Mouse (Mus musculus) regulatory T cell (primary cell): Measurements from ENCODE around the gene Exosc8.
"Not testable (repeated sequence)": the region's sequence is repeated elsewhere in the genome, so short reads cannot be mapped to it uniquely, and the experiment has no call there.

Source experiments
- in situ Hi-C: fragments of 300-600 bp; cut with MboI, MseI; formaldehyde crosslinking; loops from one replicate; pipeline ENCODE4 v1.15.1; 2025; ENCODE audit warnings: high pct_unique_total_duplicates

Exosc8 gene

DNA sequence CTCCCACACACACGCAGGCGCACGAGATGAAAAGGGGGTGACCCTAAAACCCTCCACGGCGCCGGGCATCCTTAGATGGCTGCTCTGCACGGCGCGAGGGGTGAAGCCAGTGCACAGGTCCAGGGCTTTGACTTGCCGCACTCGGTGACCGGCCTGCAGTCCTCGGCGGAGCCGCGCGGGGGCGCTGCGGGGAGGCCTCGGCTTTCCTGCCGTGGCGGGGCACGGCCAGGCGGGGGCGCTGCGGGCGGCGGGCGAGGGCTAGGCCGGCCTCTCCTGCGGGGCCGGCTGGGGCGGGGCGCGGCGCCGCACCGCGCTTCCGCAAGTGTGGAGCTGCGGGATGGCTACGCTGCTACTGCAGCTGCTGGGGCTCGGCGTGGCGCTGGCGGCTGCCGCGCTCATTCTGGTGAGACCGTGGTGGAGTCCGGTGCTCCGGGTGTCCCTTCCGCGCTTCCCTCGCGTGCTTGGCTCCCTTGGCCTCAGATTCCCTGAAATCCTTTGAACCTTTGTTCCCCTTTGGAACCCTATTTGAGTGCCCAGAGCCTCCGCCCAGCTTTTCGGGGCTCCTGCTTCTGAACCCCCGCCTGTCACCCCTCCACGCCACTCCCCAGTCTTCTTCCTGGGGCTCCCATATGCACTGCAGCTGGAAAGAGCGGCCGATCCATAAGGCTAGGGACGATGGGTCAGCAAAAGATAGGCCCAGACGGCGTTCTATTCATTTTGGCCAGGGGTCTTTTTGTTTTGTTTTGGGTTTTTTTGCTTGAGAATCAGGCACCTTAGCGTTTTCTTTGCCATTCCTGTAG lies at the start of gene Exosc8, which contains the start of gene Alg5:
Gene Exosc8, minus strand, starts transcription at position 147 of the 800 bp plus-strand sequence.
Gene Alg5, plus strand, starts transcription at position 293 of the 800 bp plus-strand sequence.
- in situ Hi-C loops = no loop called here

- in situ Hi-C loops = no loop called here
Measured at GRCm38 (mm10) chr3:54775989-54776631, 40.9 kb upstream of the Exosc8 start.

- in situ Hi-C loops = no loop called here
Measured at GRCm38 (mm10) chr3:54773613-54774012, 38.4 kb upstream of the Exosc8 start.

DNA sequence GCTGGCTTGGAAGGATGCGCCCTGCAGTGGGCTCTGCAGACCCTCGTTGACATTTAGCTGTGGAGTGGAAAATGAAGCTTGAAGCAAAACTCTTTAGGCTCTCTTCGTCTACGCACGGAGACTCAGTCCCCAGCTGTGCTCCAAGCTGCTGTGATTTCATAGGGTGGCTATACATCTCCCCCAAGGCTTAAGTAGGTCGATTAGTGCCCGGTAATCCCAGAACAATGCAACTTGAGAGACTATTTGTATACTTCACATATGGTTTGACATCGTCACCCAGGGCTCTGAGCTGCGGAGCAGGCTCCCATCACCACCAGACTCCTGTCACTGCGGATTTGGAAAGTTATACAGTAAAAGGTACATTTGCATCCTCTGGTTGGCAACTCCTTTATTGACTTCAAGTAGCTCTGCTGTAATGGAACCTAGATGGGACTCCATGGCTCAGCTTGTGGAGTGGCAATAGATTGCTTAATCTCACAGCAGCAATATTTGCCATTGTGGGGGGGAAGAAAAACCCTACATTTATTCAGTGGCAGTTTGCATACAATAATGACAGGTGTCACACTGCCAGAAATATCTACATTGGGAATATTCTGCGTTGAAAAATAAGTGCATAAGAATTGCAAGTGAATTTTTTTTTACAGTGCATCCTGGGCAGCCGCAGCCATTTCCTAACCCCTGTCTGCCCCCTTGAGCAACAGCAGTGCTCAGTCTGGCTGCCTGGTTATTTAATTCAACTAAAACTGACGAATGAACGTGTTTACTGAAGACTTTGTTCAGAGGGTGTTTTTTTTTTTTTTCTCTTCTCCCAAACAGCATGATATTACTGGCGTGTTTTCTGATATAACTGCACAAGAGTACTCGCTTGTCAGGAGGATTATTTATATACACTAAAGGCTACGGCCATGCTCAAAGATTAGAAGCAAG lies 34.4 kb upstream of the Exosc8 start:
- in situ Hi-C loops = no loop called here

DNA sequence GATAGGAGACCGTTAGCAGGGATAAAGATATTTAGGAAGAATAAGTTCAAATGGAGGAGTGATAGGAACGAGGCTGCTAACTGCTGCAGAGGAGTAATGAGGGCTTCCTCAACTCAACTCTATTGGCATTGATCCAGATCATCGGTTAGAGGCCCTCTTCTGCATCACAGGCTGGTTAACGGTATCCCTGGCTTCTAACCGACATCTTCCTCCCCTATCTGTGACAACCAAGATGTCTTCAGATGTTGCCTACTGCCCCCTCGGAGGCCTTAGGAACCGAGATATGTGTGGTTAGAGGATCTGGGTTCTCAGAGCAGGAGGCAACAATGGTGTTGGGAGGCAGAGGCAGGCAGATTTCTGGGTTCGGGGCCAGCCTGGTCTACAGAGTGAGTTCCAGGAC lies 33.4 kb upstream of the Exosc8 start:
- in situ Hi-C loops = no loop called here

DNA sequence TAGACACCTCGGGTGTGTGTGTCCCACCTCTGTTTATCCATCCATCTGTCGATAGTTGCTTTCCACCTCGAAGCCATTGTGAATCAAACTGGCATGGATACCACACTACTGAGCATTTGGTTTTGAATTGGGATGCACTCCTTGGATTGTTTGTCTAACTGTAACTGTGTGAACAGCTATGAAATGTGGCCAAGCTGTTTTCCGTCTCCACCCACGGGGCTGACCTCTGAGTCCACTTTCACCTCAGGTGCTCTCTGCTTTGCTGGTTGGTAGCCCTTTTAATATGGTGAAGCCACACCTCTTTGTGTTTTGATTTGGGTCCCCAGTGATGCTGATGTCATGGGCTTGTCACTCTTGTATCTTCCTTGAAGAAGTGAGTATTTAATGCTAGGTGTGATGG lies 31.6 kb upstream of the Exosc8 start:
- in situ Hi-C loops = no loop called here

GRCm38 (mm10) chr3:54766034-54766433 lies 30.8 kb upstream of the Exosc8 start:
- in situ Hi-C loops = no loop called here

DNA sequence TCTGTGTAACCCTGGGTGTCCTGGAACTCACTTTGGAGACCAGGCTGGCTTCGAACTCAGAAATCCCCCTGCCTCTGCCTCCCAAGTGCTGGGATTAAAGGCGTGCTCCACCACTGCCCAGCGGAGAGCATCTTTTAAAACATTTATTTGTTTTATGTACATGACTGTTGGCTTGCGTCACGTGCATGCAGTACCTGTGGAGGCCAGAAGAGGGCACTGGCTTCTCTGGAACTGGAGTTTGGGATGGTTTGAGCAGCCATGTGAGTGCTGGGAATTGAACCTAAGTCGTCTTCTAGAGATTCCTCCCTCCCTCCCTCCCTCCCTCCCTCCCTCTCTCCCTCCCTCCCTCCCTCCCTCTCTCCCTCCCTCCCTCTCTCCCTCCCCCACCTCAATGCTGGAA lies 30.3 kb upstream of the Exosc8 start:
- in situ Hi-C loops = not testable (repeated sequence)

GRCm38 (mm10) chr3:54764418-54764817 lies 29.2 kb upstream of the Exosc8 start:
- in situ Hi-C loops = no loop called here

DNA sequence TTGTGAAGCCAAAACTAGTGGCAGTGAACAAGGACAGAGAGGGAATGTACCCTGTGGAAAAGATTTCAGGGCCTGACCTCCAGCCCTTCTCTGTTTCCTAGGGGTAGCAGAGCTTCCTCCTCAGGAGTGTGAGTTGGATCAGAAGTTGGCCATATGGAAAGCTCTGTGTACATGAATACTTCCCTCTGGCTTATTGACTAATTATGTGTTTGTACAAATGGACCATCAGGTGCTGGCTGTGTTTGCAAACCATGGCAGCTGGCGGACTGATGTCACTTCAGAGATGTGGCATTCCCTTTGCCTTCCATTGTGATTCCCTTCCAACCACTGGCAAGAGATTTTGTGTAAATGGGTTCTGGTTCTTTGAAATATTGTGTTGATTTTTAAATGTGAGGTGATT lies 26.1 kb upstream of the Exosc8 start:
- in situ Hi-C loops = no loop called here

DNA sequence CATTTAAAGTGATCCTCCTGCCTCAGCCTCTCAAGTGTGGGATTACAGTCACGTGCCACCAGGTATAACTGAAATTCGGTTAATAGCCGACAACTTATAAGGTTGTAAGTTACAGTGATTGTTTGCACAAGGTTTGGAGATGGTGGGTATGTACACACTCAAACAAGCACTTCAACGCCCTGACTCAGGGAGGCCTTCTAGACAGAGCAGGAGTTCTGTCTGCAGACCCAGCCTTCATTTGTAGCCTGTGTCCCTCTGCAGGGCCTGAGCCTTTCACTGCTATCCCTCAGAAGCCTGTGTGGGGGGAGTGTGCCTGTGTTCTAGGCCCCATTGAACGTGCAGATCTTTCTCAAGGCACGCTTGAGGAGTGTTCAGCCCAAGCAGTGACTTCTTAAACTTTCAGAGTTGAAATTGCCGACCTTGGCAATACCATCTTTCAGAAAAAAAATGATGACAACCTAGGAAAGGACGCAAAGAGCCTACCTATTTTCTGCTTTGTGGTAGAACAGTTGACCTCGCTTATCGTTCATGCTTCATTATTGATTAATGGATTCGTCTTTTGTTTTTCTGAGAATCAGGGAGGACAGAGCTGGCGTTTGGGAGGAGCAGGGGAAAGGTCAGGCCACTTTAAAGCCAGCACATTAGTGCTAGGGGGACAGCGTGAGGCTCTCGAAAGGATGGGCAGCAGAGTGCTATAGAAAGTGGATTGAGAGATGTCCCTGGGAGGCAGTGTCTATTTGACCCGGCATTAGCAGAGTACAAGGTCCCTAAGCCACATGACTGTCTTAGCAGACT lies 25.3 kb upstream of the Exosc8 start:
- in situ Hi-C loops = no loop called here

DNA sequence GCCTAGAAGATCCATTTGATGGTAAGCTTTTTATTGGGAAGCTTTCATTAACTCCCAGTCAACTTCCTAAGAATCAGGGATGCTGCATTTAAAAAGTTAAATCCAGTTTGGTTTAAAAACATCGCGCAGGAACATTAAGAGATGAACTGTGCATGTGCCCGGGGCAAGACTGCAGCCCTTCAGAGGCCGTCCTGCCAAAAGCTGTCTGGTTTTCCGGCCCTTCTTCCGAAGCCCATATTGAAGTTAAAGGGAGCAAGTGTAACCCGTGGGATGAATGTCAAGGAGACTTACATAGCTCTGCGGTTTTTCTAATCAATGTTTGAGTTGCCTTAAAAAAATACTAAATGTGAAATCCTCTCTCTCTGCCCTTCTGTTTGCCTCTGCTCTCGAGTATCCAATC lies 24.0 kb upstream of the Exosc8 start:
- in situ Hi-C loops = loop anchor here (10.0 kb wide), 1 partner anchor 604 kb away; the partner anchor contains the start of gene Trpc4

DNA sequence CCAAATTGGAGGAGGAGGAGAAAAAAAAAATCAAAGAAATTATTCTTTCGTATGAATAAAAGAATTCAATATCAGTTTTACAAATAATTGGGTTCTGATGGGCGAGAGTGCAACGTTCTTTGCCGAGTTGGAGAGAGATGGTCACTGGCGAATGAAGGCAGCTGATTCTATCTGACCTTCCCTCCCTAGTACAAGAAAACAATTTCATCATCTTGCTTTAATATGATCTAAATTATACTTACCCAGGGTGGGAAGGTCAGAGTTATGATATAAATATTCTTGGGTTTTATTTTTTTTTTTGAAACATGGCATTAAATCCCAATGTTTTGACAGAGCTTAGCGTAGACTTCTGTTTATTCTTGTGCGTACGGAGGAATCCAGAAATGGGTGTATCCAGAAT lies 22.3 kb upstream of the Exosc8 start:
- in situ Hi-C loops = loop anchor here (10.0 kb wide), 1 partner anchor 603 kb away; the partner anchor contains the start of gene Trpc4

GRCm38 (mm10) chr3:54756058-54756457 lies 20.9 kb upstream of the Exosc8 start:
- in situ Hi-C loops = loop anchor here (10.0 kb wide), 1 partner anchor 601 kb away; the partner anchor contains the start of gene Trpc4

DNA sequence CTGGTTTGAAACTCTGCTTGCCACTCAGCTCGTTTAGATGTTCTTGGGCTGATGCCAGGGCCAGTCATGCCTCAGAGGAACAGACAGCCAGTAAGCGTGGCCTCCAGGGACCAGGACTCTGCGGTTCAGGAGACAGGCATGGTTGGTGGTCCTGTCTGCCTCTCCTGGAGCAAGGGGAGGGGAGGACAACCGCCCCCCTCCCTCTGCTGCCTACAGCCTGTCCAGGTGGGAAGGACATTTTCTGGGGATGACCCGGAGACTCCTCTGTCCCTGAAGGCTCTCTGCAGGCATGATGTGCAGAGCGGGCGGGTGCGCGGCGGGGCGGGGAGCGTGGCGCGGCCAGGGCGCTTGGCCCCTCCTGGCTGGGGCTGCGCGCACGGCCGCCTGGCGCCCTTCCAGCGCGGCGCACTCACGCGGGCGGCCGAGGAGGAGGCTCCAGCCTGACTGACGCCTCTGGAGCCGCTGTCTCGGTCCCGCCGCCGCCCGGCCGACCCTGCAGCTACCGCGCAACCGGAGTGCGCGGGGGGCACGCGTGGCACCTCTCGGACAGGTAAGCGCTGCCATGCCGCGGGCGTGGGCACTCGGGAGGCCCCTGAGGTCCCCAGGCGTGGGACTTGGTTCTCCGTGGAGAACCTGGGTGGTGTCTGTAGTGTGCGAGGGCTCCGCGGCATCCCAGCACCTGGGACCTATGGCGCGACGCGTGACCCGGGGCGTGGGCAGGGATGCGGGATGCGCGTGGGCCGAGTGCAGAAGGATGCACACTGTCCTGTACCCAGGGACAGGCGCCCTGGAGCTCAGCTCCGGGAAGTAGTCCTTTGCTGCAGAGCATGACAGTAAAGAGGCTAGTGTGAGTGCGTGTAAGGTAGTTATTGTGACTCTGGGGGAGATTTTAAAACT lies 20.2 kb upstream of the Exosc8 start, which contains the start of gene Smad9:
Gene Smad9, plus strand, starts transcription at position 438 of the 897 bp plus-strand sequence.
- in situ Hi-C loops = loop anchor here (10.0 kb wide), 1 partner anchor 601 kb away; the partner anchor contains the start of gene Trpc4

DNA sequence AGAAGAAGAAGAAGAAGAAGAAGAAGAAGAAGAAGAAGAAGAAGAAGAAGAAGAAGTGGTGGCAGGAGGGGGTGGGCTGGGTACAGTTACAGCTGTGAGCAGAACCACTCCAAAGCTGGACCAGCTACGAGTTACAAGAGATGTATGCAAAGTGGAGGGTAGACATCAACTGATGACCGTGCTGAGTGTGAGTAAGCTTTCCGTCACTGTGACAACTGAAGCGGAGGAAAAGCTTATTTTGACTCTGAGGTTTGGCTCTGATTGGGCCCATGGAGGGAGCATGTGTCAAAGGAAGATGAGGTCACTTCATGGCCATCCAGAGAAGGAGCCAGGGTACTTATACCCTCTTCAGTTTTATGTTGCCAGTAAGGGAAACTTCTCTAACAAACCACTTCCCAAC lies 18.2 kb upstream of the Exosc8 start:
- in situ Hi-C loops = loop anchor here (10.0 kb wide), 1 partner anchor 599 kb away; the partner anchor contains the start of gene Trpc4

- in situ Hi-C loops = no loop called here
Measured at GRCm38 (mm10) chr3:54745799-54746198, 10.6 kb upstream of the Exosc8 start.

DNA sequence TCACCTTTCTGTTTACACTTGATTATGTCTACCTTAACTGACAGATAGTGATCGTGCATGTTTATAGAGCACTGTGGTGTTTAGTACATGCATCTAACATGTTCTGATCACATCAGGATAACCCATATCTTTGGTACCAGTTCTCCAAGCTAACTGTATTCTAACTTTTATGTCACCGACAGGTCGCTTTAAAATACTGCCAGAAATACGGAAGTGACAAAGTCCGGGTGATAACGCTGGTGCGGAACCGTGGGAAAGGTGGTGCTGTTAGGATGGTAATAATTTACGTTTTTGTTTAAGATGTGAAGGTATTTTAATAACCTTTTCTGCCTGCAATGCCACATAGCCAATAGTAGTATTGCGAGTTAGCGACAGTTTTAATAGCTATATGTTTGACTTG lies 6.8 kb upstream of the Exosc8 start:
- in situ Hi-C loops = no loop called here

- in situ Hi-C loops = no loop called here
Measured at GRCm38 (mm10) chr3:54737317-54737716, 2.1 kb upstream of the Exosc8 start.
